Mouse (Mus musculus): ENCODE results near the gene Nudt7.

DNA sequence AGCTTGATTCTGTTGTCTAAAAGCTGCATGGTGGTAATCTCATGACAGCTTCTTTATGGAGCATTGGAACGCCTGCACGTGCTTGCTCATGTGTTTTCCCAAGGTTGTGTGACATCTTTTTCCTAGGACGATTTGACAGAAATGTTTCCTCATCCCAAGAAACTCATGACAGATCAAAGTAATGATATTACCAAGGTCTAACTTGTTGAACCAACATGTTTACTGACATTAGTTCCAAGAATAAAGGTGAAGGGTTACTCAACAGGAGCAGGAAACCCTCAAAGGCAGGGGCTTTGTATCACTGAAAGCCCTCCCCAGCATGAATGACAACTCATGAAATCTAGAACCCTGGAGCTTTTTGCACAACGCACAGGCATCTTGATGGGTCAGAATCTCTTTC, 42.6 kb upstream of the Nudt7 start:
- TF ChIP-seq POLR2AphosphoS2 (IDR thresholded peaks at IDR 0.05; ENCODE audit: low read length) (no peak), GATA1 (IDR thresholded peaks at IDR 0.05; ENCODE audit: low read depth, low read length) (no peak), MYC (IDR thresholded peaks at IDR 0.05; ENCODE audit: low read depth, low read length) (no peak), CTCF (IDR thresholded peaks at IDR 0.05 in 2 of 3, conservative IDR thresholded peaks at IDR 0.05 in 1 of 3; ENCODE audit: control insufficient read depth in 1 of 3, insufficient read depth in 1 of 3, low read depth in 2 of 3, low read length in 3 of 3, poor library complexity in 1 of 3, severe bottlenecking in 1 of 3) (no peak), JUND (IDR thresholded peaks at IDR 0.05; ENCODE audit: low read depth, low read length) (no peak), EP300 (IDR thresholded peaks at IDR 0.05; ENCODE audit: low read depth in 1 of 2, low read length in 2 of 2) (no peak), MEF2A (IDR thresholded peaks at IDR 0.05; ENCODE audit: extremely low read depth, insufficient replicate concordance, low read depth, low read length, poor library complexity, severe bottlenecking) (no peak), ZC3H11A (IDR thresholded peaks at IDR 0.05; ENCODE audit: low read depth, low read length) (no peak), E2F4 (IDR thresholded peaks at IDR 0.05; ENCODE audit: borderline replicate concordance, low read depth, low read length) (no peak)
